In the genomic region with DNA sequence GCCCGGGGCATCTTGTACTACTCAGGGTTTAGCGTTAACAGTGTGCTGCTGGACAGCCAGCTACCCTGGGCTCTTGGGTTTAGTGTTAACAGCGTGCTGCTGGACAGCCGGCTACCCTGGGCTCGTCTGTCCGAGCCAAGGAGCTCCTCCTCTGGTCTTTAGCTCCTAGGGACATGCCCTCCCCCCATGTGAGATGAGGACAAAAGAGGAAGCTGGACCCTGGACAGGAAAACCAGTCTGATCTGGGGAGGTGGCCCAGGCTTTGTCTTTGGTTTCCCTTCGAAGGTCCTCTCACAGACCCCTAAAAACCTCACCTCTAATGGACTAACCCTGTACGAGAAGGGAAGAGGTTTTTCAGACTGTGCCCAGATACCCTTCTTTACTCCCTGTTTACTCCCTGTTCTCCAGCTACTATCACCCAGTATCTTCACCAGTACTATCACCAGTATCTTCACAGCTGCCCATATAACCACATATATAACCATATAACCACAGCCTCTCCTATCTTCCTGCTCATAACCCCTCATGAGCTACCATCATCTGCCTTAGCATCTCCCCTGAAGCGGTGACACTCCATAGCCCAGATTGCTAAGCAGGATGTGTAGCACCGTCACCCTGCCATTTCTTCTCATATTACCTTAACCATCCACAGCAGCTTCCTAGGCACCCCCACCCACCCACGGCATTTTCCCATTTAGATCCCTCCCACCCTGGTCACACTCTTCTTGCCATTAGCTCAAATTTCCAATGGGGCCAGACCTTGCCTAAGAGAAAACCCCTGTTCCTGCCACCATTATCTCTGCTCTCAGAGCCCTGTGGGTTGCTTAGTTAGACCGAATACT, we compare ENCODE assay signal across 7 mouse cellular contexts. TPM values are rescaled to one million over a fixed set of nuclear protein-coding genes. Genes with fewer than 3 reads are reported as not detected.
DNase-seq lines count a peak whose midpoint lies in the region; ATAC-seq lines count a peak whose summit lies in the region.

No protein-coding gene starts in this region.

- peak overlapping the region; percentile 93 for H3K4me3 ChIP-seq in heart, embryonic 15.5 days
- H3K4me3 ChIP-seq in limb, embryonic 13.5 days: peak overlapping the region; percentile 79
- H3K4me3 ChIP-seq in stomach, embryonic 15.5 days (replicated peaks): no peak overlapping the region; the same call in 1 of the 2 replicates

- peak overlapping the region; percentile 79 for H3K4me2 ChIP-seq in heart, embryonic 15.5 days
- H3K4me2 ChIP-seq in limb, embryonic 13.5 days (replicated peaks): peak overlapping the region; percentile 87
- peak overlapping the region; percentile 88 for H3K4me2 ChIP-seq in stomach, embryonic 15.5 days

- peaks cover 69% of the 10 kb centered on the region for H3K4me1 ChIP-seq in heart, embryonic 15.5 days (replicated peaks)
- H3K4me1 ChIP-seq in limb, embryonic 13.5 days: peaks cover 49% of the 10 kb centered on the region
- peaks cover 60% of the 10 kb centered on the region for H3K4me1 ChIP-seq in stomach, embryonic 15.5 days

- peak overlapping the region; percentile 39; the same call in 1 of the 2 replicates for H3K27ac ChIP-seq in heart, embryonic 15.5 days
- H3K27ac ChIP-seq in limb, embryonic 13.5 days: no peak overlapping the region
- H3K27ac ChIP-seq in stomach, embryonic 15.5 days: no peak overlapping the region

- no peaks in the 10 kb centered on the region for H3K36me3 ChIP-seq in heart, embryonic 15.5 days
- H3K36me3 ChIP-seq in limb, embryonic 13.5 days: 0 out of 2 replicates have a peak, but pooled peaks cover 4% of the 10 kb centered on the region
- no peaks in the 10 kb centered on the region for H3K36me3 ChIP-seq in stomach, embryonic 15.5 days

- H3K9me3 ChIP-seq in heart, embryonic 15.5 days (replicated peaks): no peaks in the 10 kb centered on the region
- no peaks in the 10 kb centered on the region for H3K9me3 ChIP-seq in limb, embryonic 13.5 days
- H3K9me3 ChIP-seq in stomach, embryonic 15.5 days: no peaks in the 10 kb centered on the region

- 47% methylated on average over 12 of the region's 12 CpGs for WGBS in heart, embryonic 15.5 days
- whole genome bisulfite sequencing in limb, embryonic 13.5 days: 42% methylated on average over 12 of the region's 12 CpGs
- 61% methylated on average over 12 of the region's 12 CpGs for WGBS in stomach, embryonic 15.5 days

- peak; percentile 34 to 48 for DNase-seq in right cerebral cortex, postnatal 10 days (ENCODE audit: low spot score in 2 of 2)
- DNase-seq in right cerebral cortex, postnatal 14 days: no peak
- no peak for DNase-seq in thymus, postnatal 10 days (ENCODE audit: low spot score in 2 of 2)
- no peak for DNase-seq in ovary, postnatal 36 days (ENCODE audit: low spot score)

- no peaks in the 10 kb centered on the region for H3K27me3 ChIP-seq in heart, embryonic 15.5 days
- H3K27me3 ChIP-seq in limb, embryonic 13.5 days: no peaks in the 10 kb centered on the region
- H3K27me3 ChIP-seq in stomach, embryonic 15.5 days (replicated peaks): no peaks in the 10 kb centered on the region

- no peak for ATAC-seq in heart, embryonic 15.5 days (replicated peaks; ENCODE audit: insufficient number of reproducible peaks, insufficient read depth, low FRiP score, low read depth)
- no peak for ATAC-seq in limb, embryonic 13.5 days (ENCODE audit: low FRiP score, low read depth)
- no peak for ATAC-seq in stomach, embryonic 15.5 days (ENCODE audit: insufficient read depth, low FRiP score, low read depth)

- peak overlapping the region; percentile 11; the same call in 1 of the 2 replicates for H3K9ac ChIP-seq in heart, embryonic 15.5 days
- peak overlapping the region; percentile 85; the same call in 1 of the 2 replicates for H3K9ac ChIP-seq in limb, embryonic 13.5 days
- H3K9ac ChIP-seq in stomach, embryonic 15.5 days: no peak overlapping the region

RNA-seq across cellular contexts. Expression of a gene that starts 8.7 kb away (rescaled TPM):
- polyA plus RNA-seq in heart, embryonic 15.5 days (2015; fragmentation: Nextera tagmentation; extraction: Ambion mirVana): 37.6 and 53.6 TPM in 2 replicates
- polyA plus RNA-seq in limb, embryonic 13.5 days (2015; fragmentation: Nextera tagmentation; extraction: Ambion mirVana): 56.7 and 57.8 TPM in 2 replicates
- 58.4 and 67.7 TPM in 2 replicates for polyA plus RNA-seq in stomach, embryonic 15.5 days (2015; fragmentation: Nextera tagmentation; extraction: Ambion mirVana)

RNA-seq across cellular contexts. Expression of a gene that starts 20.4 kb away (rescaled TPM):
- 14.7 and 16.5 TPM in 2 replicates for polyA plus RNA-seq in heart, embryonic 15.5 days (2015; fragmentation: Nextera tagmentation; extraction: Ambion mirVana)
- 23.7 and 25.2 TPM in 2 replicates for polyA plus RNA-seq in limb, embryonic 13.5 days (2015; fragmentation: Nextera tagmentation; extraction: Ambion mirVana)
- 26.5 TPM in 2 replicates for polyA plus RNA-seq in stomach, embryonic 15.5 days (2015; fragmentation: Nextera tagmentation; extraction: Ambion mirVana)

RNA-seq across cellular contexts. Expression of a gene that starts 37.2 kb away (rescaled TPM):
- 50.8 and 59.0 TPM in 2 replicates for polyA plus RNA-seq in heart, embryonic 15.5 days (2015; fragmentation: Nextera tagmentation; extraction: Ambion mirVana)
- polyA plus RNA-seq in limb, embryonic 13.5 days (2015; fragmentation: Nextera tagmentation; extraction: Ambion mirVana): 82.3 and 88.6 TPM in 2 replicates
- 96.3 and 99.2 TPM in 2 replicates for polyA plus RNA-seq in stomach, embryonic 15.5 days (2015; fragmentation: Nextera tagmentation; extraction: Ambion mirVana)

RNA-seq across cellular contexts. Expression of a gene that starts 37.2 kb away (rescaled TPM):
- polyA plus RNA-seq in heart, embryonic 15.5 days (2015; fragmentation: Nextera tagmentation; extraction: Ambion mirVana): 17.8 and 22.0 TPM in 2 replicates
- 38.2 and 42.9 TPM in 2 replicates for polyA plus RNA-seq in limb, embryonic 13.5 days (2015; fragmentation: Nextera tagmentation; extraction: Ambion mirVana)
- 29.5 and 33.6 TPM in 2 replicates for polyA plus RNA-seq in stomach, embryonic 15.5 days (2015; fragmentation: Nextera tagmentation; extraction: Ambion mirVana)

Comparison
In these comparisons a context has a peak if more than half of its experiments do, and no peak if none do; other contexts are left out.
1. DNase-seq: peak in right cerebral cortex, postnatal 10 days (2 of 2); none in right cerebral cortex, postnatal 14 days (single experiment), thymus, postnatal 10 days (0 of 2) and ovary, postnatal 36 days (single experiment).
2. Peak in every context shown above with its lines, with median percentiles within 50 percentile points of each other: H3K4me2 ChIP-seq.